Mouse (Mus musculus): ENCODE results near the gene Dgcr6.

- TF ChIP-seq CTCF (IDR thresholded peaks at IDR 0.05; ENCODE audit: control insufficient read depth, insufficient read depth, insufficient replicate concordance, low read depth, low read length), result no peak
- no peak for TF ChIP-seq POLR2A (IDR thresholded peaks at IDR 0.05; ENCODE audit: control insufficient read depth, low read depth, low read length)
Observed at GRCm38 (mm10) chr16:18059243-18059642, 6.6 kb downstream of the Dgcr6 start.

Data from testis, adult 2 months (tissue).